ENCODE assay signal across 9 mouse cellular contexts in the genomic region with DNA sequence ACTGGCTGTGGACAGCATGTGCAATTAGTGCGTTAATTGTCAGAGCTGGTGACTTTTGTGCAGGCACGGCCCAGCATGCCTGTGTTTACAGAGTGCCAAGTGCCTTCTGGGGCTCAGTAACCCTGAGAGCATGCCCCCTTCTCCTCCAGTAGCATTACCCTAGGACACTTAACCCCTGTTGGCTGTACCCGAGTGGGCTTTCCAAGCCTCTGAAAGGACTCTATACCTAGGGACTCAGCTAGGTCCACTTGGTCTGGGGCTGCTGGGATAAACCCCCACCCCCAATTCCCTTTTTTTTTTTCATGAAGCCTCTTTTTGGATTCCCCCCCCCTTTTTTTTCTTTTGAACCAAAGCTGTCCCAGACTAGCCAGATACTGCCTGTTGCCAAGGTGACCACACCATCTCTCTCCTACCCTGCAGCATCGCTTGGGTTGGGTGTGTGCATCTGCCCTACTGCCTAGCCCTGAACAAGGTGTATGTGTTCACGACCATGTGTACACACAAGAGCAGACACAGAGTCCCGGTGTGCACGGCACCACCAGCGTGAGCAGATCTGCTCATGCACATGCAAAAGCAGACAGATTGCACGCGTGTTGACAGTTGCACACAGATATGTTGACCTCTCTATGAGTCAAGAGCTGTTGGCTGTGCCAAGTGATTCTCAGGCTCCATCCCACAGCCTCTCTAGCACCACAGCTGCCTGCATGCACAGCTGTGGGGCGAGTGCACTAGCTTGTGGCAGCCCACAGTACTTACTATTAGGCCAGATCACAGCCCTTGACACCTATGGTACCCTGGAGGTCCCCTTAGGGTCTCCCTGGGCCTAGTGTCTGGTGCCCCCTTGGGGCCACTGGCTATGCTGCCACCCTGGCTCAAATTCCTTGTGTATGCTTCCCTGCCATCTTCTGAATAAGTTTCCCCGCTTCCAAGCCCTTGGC. TPM values are rescaled to one million over a fixed set of nuclear protein-coding genes. Genes with fewer than 3 reads are reported as not detected.
DNase-seq lines count a peak whose midpoint lies in the region; ATAC-seq and TF ChIP-seq lines count a peak whose summit lies in the region.
"Had no signal": no experiment of that assay in that cellular context is flagged by ENCODE, and none has a peak within 500 bp of the region (broad histone marks: within the 10 kb centered on the region; RNA-seq: fewer than 3 reads in every experiment).

No protein-coding gene starts in this region.

- H3K27me3 ChIP-seq in forebrain, postnatal 0 days (ENCODE audit: insufficient read depth, low read length): no peaks in the 10 kb centered on the region
- H3K27me3 ChIP-seq in forebrain, embryonic 10.5 days (ENCODE audit: poor library complexity, severe bottlenecking): 0 out of 2 replicates have a peak, but pooled peaks cover 5% of the 10 kb centered on the region
- no peaks in the 10 kb centered on the region for H3K27me3 ChIP-seq in testis, adult 2 months (ENCODE audit: control insufficient read depth, insufficient read depth, low read length)
- H3K27me3 ChIP-seq in hindbrain, embryonic 15.5 days: no peaks in the 10 kb centered on the region
- no peaks in the 10 kb centered on the region for H3K27me3 ChIP-seq in neural tube, embryonic 13.5 days

- no peak overlapping the region for H3K4me3 ChIP-seq in forebrain, postnatal 0 days (ENCODE audit: low read depth, low read length)
- H3K4me3 ChIP-seq in forebrain, embryonic 10.5 days: no peak overlapping the region
- no peak overlapping the region for H3K4me3 ChIP-seq in testis, adult 2 months (ENCODE audit: control insufficient read depth, low read depth, low read length)
- H3K4me3 ChIP-seq in hindbrain, embryonic 15.5 days: no peak overlapping the region
- no peak overlapping the region for H3K4me3 ChIP-seq in neural tube, embryonic 13.5 days

- 64% methylated on average over 12 of the region's 12 CpGs for WGBS in forebrain, postnatal 0 days
- whole genome bisulfite sequencing in forebrain, embryonic 10.5 days: 80% methylated on average over 12 of the region's 12 CpGs
- WGBS in hindbrain, embryonic 15.5 days: 72% methylated on average over 12 of the region's 12 CpGs
- WGBS in neural tube, embryonic 13.5 days: 70% methylated on average over 12 of the region's 12 CpGs

- no peak overlapping the region for H3K27ac ChIP-seq in forebrain, postnatal 0 days (ENCODE audit: low read depth, low read length)
- no peak overlapping the region for H3K27ac ChIP-seq in forebrain, embryonic 10.5 days
- H3K27ac ChIP-seq in testis, adult 2 months (ENCODE audit: control insufficient read depth, insufficient read depth, low read depth, low read length): no peak overlapping the region
- H3K27ac ChIP-seq in hindbrain, embryonic 15.5 days (replicated peaks): peak overlapping the region; percentile 48; the same call in 1 of the 2 replicates
- peak overlapping the region; percentile 74 for H3K27ac ChIP-seq in neural tube, embryonic 13.5 days (replicated peaks)

- H3K36me3 ChIP-seq in forebrain, postnatal 0 days (ENCODE audit: insufficient read depth): no peaks in the 10 kb centered on the region
- H3K36me3 ChIP-seq in forebrain, embryonic 10.5 days (replicated peaks): no peaks in the 10 kb centered on the region
- H3K36me3 ChIP-seq in testis, adult 2 months (ENCODE audit: control insufficient read depth, insufficient read depth, low read length): no peaks in the 10 kb centered on the region
- no peaks in the 10 kb centered on the region for H3K36me3 ChIP-seq in hindbrain, embryonic 15.5 days
- H3K36me3 ChIP-seq in neural tube, embryonic 13.5 days: no peaks in the 10 kb centered on the region

- TF ChIP-seq CTCF in forebrain, postnatal 0 days (IDR thresholded peaks at IDR 0.05; ENCODE audit: low read depth): peak; percentile 59
- 0 out of 2 replicates have a peak, but pooled peaks have one; percentile 9 for TF ChIP-seq CTCF in testis, adult 2 months (IDR thresholded peaks at IDR 0.05; ENCODE audit: control insufficient read depth, insufficient read depth, insufficient replicate concordance, low read depth, low read length)

- ATAC-seq in forebrain, postnatal 0 days: peak; percentile 58
- 0 out of 2 replicates have a peak, but pooled peaks have one; percentile 21 for ATAC-seq in hindbrain, embryonic 15.5 days (ENCODE audit: low FRiP score, low read depth)
- ATAC-seq in neural tube, embryonic 13.5 days (ENCODE audit: low read depth): peak; percentile 28

- H3K4me2 ChIP-seq in forebrain, postnatal 0 days (ENCODE audit: low read depth): no peak overlapping the region
- peak overlapping the region; percentile 21 for H3K4me2 ChIP-seq in hindbrain, embryonic 15.5 days
- H3K4me2 ChIP-seq in neural tube, embryonic 13.5 days: peak overlapping the region; percentile 19

- TF ChIP-seq POLR2A in testis, adult 2 months (IDR thresholded peaks at IDR 0.05; ENCODE audit: control insufficient read depth, low read depth, low read length): no peak

- H3K9me3 ChIP-seq in forebrain, postnatal 0 days (ENCODE audit: low read length): no peaks in the 10 kb centered on the region
- H3K9me3 ChIP-seq in forebrain, embryonic 10.5 days: no peaks in the 10 kb centered on the region
- no peaks in the 10 kb centered on the region for H3K9me3 ChIP-seq in hindbrain, embryonic 15.5 days
- no peaks in the 10 kb centered on the region for H3K9me3 ChIP-seq in neural tube, embryonic 13.5 days

- no peak overlapping the region for H3K9ac ChIP-seq in forebrain, postnatal 0 days
- no peak overlapping the region for H3K9ac ChIP-seq in hindbrain, embryonic 15.5 days
- H3K9ac ChIP-seq in neural tube, embryonic 13.5 days: peak overlapping the region; percentile 43

- no peaks in the 10 kb centered on the region for H3K4me1 ChIP-seq in forebrain, postnatal 0 days (ENCODE audit: insufficient read depth)
- H3K4me1 ChIP-seq in forebrain, embryonic 10.5 days: peaks cover 28% of the 10 kb centered on the region
- no peaks in the 10 kb centered on the region for H3K4me1 ChIP-seq in testis, adult 2 months (ENCODE audit: control insufficient read depth, insufficient read depth, low read length)
- H3K4me1 ChIP-seq in hindbrain, embryonic 15.5 days (replicated peaks): peaks cover 11% of the 10 kb centered on the region
- H3K4me1 ChIP-seq in neural tube, embryonic 13.5 days (replicated peaks): peaks cover 30% of the 10 kb centered on the region

- peak; percentile 41 for DNase-seq in forebrain, postnatal 0 days
- no peak for DNase-seq in forebrain, embryonic 10.5 days (ENCODE audit: extremely low spot score, low spot score)
- no peak for DNase-seq in testis, postnatal 14 days (ENCODE audit: low spot score)
- no peak for DNase-seq in gastrocnemius, postnatal 4 days (ENCODE audit: low spot score in 2 of 2)
- DNase-seq in spleen, postnatal 4 days (ENCODE audit: low spot score in 2 of 2): no peak

RNA-seq across cellular contexts. Expression of a gene that starts 21.0 kb away (rescaled TPM):
- 7.3 and 8.8 TPM in 2 replicates for total RNA-seq in forebrain, postnatal 0 days (2014; rRNA removed)
- polyA plus RNA-seq in forebrain, postnatal 0 days (2015; fragmentation: Nextera tagmentation; extraction: Ambion mirVana): 1.7 and 3.1 TPM in 2 replicates
- polyA plus RNA-seq in forebrain, embryonic 10.5 days (2016; fragmentation: Nextera tagmentation; extraction: Ambion mirVana): 0.20 and 0.43 TPM in 2 replicates
- polyA plus RNA-seq in testis, adult 2 months (2012; rRNA removed): 0.15 and 0.16 TPM in 2 replicates
- 4.9 and 5.2 TPM in 2 replicates for polyA plus RNA-seq in hindbrain, embryonic 15.5 days (2015; fragmentation: Nextera tagmentation; extraction: Ambion mirVana)
- 7.8 and 8.1 TPM in 2 replicates for polyA plus RNA-seq in neural tube, embryonic 13.5 days (2015; fragmentation: Nextera tagmentation; extraction: Ambion mirVana)
- 10 to 100 TPM; 13.7 to 16.4 TPM for total RNA-seq in gastrocnemius, postnatal 4 days (2021)
- total RNA-seq: hematopoietic stem cell, adult 5-6 weeks had no signal

Comparison
In these comparisons a context has a peak if more than half of its experiments do, and no peak if none do; other contexts are left out.
1. H3K27ac ChIP-seq: peak in hindbrain, embryonic 15.5 days (single experiment) and neural tube, embryonic 13.5 days (single experiment); none in forebrain, postnatal 0 days (single experiment), forebrain, embryonic 10.5 days (single experiment) and testis, adult 2 months (single experiment).
2. Peak in every context shown above with its lines, with median percentiles within 50 percentile points of each other: ATAC-seq.